Mouse (Mus musculus) ovary, adult 10 weeks (tissue): Measurements from ENCODE around the gene Slc4a7. TPM values are rescaled to one million over a fixed set of nuclear protein-coding genes. Genes with fewer than 3 reads are reported as not detected.

ENCODE experiments used
- polyA plus RNA-seq: library from polyadenylated mRNA; stranded (reverse); fragments of 350-450 nt; fragmentation: Illumina TruSeq; extraction: RNeasy Lipid Tissue Mini Kit (QIAGEN cat#74804); gene quantifications from one replicate; pipeline ENCODE4 v1.2.3, GENCODE M21; 2014

The Slc4a7 gene
- polyA plus RNA-seq, result 83.4 TPM

GRCm38 (mm10) chr14:14701710-14702329, at the start of gene Slc4a7:
Gene Slc4a7 (plus strand): TSS chr14:14702279.

GRCm38 (mm10) chr14:14803115-14803514, 101.0 kb downstream of the Slc4a7 start, which contains the start of gene Nek10:
Gene Nek10 (plus strand): TSS chr14:14803415.

Other genes starting within 250 kb of the Slc4a7 start
- 8.1 TPM for gene Nek10, start 101.1 kb downstream of the Slc4a7 start, polyA plus RNA-seq